Mouse (Mus musculus) urinary bladder, postnatal 10 days (tissue): ENCODE measurements around the gene Gmcl1.
A peak's percentile ranks its signal among the peaks of the same experiment; 100 is the strongest.

Experiments
- DNase-seq: peaks from one replicate; pipeline ENCODE4 v3.0.0; 2022; ENCODE audit warnings: low spot score

The Gmcl1 gene

GRCm38 (mm10) chr6:86736313-86736712 is 3.1 kb upstream of the Gmcl1 start:
- DNase-seq, result no peak

DNA sequence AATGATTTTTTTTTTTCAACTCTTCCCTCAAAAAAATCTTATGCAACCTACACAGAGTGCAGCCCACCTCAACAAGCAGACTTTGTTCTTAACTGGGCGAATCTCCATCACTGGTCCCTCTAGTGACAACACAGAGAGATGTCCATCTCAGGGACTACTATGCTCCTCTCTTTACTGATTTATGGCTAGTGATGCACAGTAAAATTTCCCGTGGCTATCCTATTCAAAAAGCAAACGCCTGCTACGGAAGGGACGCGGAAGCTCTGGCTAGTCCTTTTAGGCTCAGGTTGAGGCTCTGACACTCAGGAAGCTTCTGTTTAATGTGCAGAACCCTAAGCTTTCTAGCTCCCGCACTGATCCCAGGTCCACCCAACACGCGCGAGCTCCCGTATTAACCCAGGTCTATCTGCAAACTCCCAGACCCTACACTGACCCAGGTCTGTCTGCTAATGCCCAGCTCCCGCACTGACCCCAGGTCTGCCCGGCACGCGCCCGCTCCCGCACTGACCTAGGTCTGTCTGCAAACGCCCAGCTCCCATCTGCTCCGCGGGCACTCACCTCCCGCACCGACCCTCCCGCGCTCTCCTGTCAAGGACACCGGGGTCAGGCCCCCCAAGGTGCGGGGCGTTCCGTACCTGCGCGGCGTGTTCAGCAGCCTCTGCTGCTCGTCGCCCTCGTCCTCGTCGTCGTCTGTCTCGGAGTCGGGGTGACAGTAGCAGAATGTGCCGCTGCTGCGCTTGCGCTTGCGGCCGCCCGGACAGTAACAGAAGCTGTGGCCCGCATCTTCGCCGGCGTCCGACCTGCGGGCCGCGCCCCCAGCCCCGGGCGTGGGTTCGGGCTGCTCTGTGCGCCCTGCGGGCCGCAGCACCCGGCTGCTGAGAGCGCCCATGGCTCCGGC is 658 bp downstream of the Gmcl1 start:
- no peak for DNase-seq

DNA sequence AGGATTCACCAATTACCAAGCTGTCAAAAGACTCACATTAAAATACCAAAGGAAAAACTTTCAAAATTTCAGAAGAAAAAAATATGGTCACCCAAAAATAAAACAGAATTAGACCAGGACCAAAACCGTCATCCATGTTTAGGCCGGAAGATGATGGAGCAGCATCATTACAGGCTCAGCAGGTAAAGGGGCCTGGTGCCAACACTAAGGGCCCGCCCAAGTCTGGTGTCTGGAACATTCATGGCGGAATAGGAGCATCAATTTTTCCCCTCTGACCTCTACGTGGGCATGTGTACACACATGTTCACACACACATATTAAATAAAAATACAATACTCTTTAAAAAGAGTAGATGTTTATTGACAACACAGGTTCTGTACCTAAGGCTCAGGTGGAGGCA is 4.5 kb downstream of the Gmcl1 start:
- no peak for DNase-seq

DNA sequence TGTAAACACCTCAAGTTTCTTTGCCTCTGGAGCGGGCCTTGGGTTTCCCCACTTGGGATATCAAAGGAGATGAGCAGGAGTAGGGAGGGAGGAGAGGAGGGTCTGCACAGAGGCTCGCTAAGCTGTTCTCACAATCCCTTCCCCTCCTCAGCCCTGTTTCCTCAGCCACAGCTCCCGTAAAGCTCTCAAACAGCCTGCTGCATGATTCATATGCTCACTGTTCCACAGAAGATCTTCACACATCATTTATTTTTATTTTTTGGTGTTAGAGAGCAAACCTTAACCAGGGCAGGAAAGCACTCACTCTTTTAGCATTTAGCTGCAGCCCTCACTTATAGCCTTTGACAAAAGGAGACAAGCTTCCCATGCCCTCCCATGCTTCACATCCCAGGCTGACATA is 11.2 kb downstream of the Gmcl1 start:
- DNase-seq, result no peak

DNA sequence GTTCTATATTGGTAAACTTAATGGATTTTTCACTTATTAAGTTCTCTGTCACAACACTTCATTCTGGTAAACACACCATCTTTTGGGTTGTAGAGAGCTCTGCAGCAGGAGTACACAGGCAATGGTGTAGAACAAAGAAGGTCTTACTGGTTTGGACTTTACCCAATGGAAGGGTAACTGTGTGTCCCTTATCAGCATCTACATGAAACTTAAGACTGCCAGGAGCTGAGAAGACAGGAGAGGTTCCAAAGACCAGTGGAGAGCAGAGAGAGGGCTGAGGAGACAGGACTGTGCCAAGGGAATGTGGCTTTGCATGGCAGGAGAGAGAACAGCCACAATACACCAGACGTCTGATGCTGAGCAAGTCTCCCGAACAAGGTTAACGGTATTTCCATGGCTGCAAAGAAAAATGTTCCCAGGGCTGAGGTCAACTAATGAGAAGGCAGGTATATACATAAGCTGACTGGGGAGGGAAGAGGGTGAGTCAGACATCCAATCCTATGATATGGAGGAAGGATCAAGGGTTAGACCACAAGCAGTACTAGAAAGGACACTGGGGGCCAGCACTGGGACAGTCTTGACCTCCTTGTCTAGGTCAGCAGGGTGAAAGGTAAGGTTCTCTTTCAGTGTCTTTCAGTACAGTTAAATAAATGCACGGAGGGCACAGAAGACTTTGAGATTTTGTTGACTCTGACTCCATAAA is 25.0 kb downstream of the Gmcl1 start:
- no peak for DNase-seq

DNA sequence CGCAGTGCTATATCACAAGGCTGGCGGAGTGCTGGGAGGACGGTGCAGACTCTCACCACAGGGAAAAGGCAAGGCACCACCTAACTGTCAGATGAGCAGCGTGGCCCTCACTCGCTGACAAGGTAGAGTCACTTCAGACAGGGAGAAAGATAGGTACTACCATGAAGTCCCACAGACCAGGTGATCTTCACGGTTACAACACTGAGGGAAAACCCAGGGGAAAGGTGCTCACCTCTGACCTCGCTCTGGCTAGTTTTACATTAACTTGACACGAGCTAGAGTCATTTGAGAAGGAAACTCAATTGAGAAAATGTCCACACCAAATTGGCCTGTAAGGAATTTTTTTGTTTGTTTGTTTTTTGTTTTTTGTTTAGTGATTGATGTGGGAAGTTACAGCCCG is 30.6 kb downstream of the Gmcl1 start:
- no peak for DNase-seq

GRCm38 (mm10) chr6:86697903-86698302 is 35.3 kb downstream of the Gmcl1 start:
- DNase-seq, result no peak

- DNase-seq, result no peak
Observed at GRCm38 (mm10) chr6:86696213-86696612, 37.0 kb downstream of the Gmcl1 start.

DNA sequence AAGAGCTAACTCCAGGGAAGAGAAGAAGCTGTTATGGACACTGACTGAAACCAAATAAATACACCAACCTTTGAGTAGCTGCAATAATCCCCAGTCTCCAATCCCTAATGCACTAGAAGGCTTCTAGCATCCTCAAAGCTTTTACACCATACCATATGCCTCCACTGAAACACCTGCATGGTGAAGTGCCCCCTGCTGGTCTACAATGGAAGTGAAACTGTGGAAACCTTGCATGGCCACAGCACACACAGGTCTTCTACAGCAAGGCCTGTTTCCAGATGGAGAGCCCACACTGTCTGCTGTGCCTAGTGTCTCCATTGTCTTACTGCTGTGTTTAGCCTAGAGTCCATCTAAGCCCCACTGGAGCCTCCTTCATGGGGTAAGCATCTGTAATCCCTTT is 38.7 kb downstream of the Gmcl1 start:
- DNase-seq, result no peak

GRCm38 (mm10) chr6:86689671-86690070 is 43.5 kb downstream of the Gmcl1 start:
- no peak for DNase-seq

GRCm38 (mm10) chr6:86686971-86687370 is 46.2 kb downstream of the Gmcl1 start:
- no peak for DNase-seq

DNA sequence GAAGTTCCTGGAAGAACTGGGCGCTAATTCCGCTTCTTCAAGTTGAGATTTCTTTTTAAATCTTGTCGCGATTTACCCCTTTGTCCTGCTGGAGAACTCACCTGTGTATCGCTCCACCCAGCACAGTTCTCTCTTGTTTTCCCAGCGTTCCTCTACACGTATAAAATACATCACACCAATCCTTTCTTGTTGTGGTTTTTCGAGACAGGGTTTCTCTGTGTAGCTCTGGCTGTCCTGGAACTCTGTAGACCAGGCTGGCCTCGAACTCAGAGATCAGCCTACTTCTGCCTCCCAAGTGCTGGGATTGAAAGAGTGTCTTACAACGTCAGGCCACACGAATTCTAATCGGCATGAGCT is 48.5 kb downstream of the Gmcl1 start:
- DNase-seq, result no peak

DNA sequence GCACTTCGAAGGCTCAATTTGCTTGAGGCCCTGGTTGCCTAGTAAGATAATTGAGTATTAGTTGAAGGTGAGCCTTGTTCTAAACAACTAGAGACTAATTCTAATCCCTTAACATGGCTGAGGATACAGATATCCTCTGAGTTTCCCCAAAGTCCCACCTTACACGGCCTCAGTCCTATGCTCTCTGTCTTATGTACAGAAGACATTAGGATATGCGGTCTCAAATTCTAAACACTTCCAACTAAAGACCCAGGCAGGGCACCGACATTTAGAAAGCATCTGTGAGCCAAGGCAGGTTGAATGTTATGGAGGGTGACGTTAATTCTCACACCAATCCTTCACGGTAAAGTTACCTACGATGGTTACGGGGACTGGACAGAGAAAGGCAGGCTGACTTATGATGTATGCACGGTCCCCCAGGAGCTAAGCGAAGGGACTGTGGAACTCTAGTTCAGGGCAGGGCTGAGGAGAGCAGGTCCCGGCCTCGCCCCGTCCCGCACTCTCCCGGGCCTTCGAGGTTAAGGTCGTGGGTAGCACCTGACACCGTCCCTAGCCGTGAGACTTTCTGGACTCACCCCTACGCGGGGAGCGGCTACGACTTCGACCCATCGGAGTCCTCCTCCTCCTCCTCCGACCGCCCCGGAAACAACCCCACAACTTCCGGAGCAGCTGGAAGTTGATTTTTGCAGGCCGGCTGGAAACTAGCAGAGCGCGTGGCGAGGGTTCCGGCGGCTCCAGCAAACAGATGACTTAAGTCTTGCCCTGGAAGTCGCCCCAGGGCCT is 49.1 kb downstream of the Gmcl1 start, which contains the start of gene Snrnp27:
Snrnp27 (minus strand) TSS at position 651 of the 783 bp plus-strand sequence.
- DNase-seq, result peak; percentile 66

DNA sequence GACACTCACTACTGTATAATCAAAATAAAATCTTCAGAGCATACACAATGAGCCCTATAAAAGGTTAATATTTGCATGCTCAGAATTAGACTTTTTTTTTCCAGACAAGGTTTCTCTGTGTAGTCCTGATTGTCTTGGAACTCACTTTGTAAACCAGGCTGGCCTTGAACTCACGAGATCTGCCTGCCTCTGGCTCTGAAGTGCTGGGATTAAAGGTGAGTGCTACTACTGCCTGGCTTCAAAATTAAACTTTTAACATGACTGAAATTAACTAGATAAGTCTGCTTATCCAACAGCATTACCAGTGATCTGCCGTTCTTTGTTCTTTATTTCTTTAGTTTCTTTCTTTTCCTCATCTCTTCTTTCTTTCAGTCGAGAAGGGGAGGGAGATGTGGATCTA is 51.9 kb downstream of the Gmcl1 start:
- no peak for DNase-seq

GRCm38 (mm10) chr6:86678341-86678740 is 54.8 kb downstream of the Gmcl1 start:
- DNase-seq, result no peak

GRCm38 (mm10) chr6:86670873-86671272 is 62.3 kb downstream of the Gmcl1 start:
- DNase-seq, result no peak

GRCm38 (mm10) chr6:86669240-86669727 is 63.9 kb downstream of the Gmcl1 start:
- DNase-seq, result peak; percentile 99

DNA sequence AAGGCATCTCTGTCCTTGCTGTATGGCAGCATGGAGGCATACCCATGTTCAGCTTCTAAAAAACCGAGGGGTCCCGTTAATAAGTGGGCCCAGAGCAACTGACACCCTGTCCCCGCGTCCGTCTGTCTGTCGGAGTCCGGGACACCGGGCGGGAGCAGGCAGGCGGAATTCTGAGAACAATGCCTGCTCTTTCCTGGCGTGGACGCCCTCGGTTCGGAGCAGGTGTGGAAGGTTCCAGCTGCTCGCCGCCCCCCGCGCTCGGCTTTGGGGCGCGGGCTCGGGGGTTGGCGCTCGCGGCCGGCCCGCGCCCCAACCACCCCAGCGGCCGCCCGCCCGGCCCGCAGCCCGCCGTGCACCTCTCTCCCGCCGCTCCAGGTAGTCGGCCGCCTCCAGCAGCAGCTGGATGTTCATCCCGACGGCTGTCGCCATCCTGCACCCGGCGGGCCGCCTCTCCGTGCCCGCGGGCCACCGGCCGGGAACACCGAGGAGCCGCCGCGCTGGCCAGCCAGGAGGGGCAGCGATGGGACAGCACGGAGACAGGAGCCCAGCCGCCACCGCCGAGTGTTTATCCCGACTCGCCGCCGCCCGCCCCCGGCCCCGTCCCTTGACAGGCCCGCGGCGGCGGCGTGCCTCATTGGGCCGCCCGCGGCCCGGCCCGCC is 64.5 kb downstream of the Gmcl1 start, which contains the start of gene Mxd1:
Mxd1 (minus strand) TSS at position 582 of the 660 bp plus-strand sequence.
- DNase-seq, result no peak

DNA sequence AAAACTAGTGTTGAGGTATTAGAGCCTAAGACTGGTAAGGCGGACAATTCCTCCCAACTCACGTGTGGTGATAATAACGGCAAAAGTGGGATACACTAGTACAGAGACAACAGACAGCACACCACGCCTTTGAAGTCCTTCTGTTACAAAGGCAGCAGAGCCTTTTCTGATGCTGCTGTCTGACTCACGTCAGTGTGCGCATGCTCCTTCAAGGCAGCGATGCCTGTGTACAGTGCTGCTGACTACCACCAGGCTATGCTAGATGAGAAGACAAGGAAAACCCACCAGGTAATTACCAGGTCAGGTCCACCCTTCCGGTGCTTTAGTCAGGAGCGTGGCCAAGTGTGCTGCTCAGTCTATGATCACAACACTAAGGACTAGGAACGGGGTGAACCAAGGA is 66.1 kb downstream of the Gmcl1 start:
- DNase-seq, result no peak

GRCm38 (mm10) chr6:86665560-86666307 is 67.4 kb downstream of the Gmcl1 start:
- DNase-seq, result no peak

DNA sequence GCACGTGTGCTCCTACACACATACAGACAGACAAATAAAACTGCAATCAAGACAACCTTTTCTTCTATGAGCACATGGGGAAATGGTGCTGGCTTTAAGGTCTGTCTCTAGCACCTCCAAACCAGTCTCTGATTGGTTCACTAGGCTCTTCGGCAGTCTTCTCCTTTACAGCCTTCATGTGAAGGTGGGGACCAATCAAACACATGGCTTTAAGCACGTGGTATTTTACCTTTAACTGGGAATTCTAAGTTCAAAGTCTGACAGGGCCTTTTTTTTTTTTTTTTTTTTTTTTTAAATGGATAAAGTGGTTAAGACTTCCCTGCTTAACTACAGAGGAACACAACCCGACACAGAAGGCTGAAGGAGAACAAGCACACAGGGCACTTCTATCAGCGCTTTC is 68.1 kb downstream of the Gmcl1 start:
- DNase-seq, result no peak
